Mouse (Mus musculus) bone marrow, adult 2 months (tissue): Measurements from ENCODE around the gene Ncoa5. TPM values are rescaled to one million over a fixed set of nuclear protein-coding genes. Genes with fewer than 3 reads are reported as not detected.

Experiments
- H3K27ac ChIP-seq: fragments of 200-500 bp; 2 replicates; pipeline ENCODE4 v1.5.1; 2012; ENCODE audit warnings: low read depth, mild to moderate bottlenecking, control low read depth, inconsistent platforms, low read length; ENCODE audit not compliant: control insufficient read depth, poor library complexity, insufficient read depth
- H3K4me1 ChIP-seq: fragments of 200-500 bp; 2 replicates; pipeline ENCODE4 v1.6.1; 2011; ENCODE audit warnings: low read length; ENCODE audit not compliant: control insufficient read depth, insufficient read depth
- H3K4me3 ChIP-seq: fragments of 200-500 bp; replicated peaks from 2 replicates; pipeline ENCODE3; 2011; ENCODE audit warnings: mild to moderate bottlenecking, low read depth, low read length, control low read depth; ENCODE audit not compliant: control insufficient read depth
- CTCF ChIP-seq: fragments of 200-500 bp; IDR thresholded peaks from 2 replicates; pipeline ENCODE4 v1.5.1; 2011; ENCODE audit warnings: low read length, control low read depth; ENCODE audit not compliant: control insufficient read depth, insufficient read depth
- POLR2A ChIP-seq: fragments of 200-500 bp; IDR thresholded peaks from 2 replicates; pipeline ENCODE4 v1.6.1; 2011; ENCODE audit warnings: low read depth, mild to moderate bottlenecking, control low read depth, low read length, borderline replicate concordance; ENCODE audit not compliant: control insufficient read depth
- WGBS: fragments of 180-500 bp; shearing (Covaris S2); methylation state at CpG from one replicate; pipeline ENCODE4 v1.1.7; 2018; 5-methylcytosine and 5-hydroxymethylcytosine counted together
- polyA plus RNA-seq: library from polyadenylated mRNA; stranded (reverse); fragments of >200 nt; gene quantifications from 2 replicates; pipeline ENCODE4 v1.2.4, GENCODE M21; 2011; ENCODE audit warnings: low replicate concordance; ENCODE audit not compliant: missing spikeins, insufficient read depth, insufficient read length

Gene Ncoa5
- polyA plus RNA-seq, 1 experiment: 30.7 TPM

- TF ChIP-seq POLR2A: no peak
- TF ChIP-seq CTCF: peak; percentile 35; the same call in 1 of the 2 replicates
- peak overlapping the region; percentile 64 for H3K4me3 ChIP-seq
- no peak overlapping the region for H3K27ac ChIP-seq
- 76% methylated on average over 4 of the region's 4 CpGs for WGBS
- H3K4me1 ChIP-seq: no peaks in the 10 kb centered on the region
Measured at GRCm38 (mm10) chr2:164951745-164952144, 82.9 kb downstream of the Ncoa5 start.

GRCm38 (mm10) chr2:164950501-164950900 is 84.2 kb downstream of the Ncoa5 start:
- TF ChIP-seq POLR2A: no peak
- peak; percentile 61 for TF ChIP-seq CTCF
- Histone ChIP-seq H3K4me1 (peaks cover 2% of the 10 kb centered on the region; the same call in 1 of the 2 replicates), H3K4me3 (peak overlapping the region; percentile 64), H3K27ac (peak overlapping the region; percentile 87)
- 28% methylated on average over 13 of the region's 13 CpGs for WGBS

Other genes starting within 250 kb of the Ncoa5 start
- gene Snx21, start 249.0 kb downstream of the Ncoa5 start, polyA plus RNA-seq: 2.3 and 5.8 TPM in 2 replicates
- 16.5 and 36.5 TPM in 2 replicates for gene Acot8, start 230.0 kb downstream of the Ncoa5 start, polyA plus RNA-seq
- gene Zswim3, start 229.8 kb downstream of the Ncoa5 start, polyA plus RNA-seq: 3.4 and 4.4 TPM in 2 replicates
- 2.1 and 3.7 TPM in 2 replicates for gene Zswim1, start 212.2 kb downstream of the Ncoa5 start, polyA plus RNA-seq
- not detected in 2 replicates for gene Spata25, start 206.3 kb downstream of the Ncoa5 start, polyA plus RNA-seq
- 61.0 and 109 TPM in 2 replicates for gene Ctsa, start 202.0 kb downstream of the Ncoa5 start, polyA plus RNA-seq
- 0.97 TPM in 1 of 2 replicates, not detected in the other for gene Neurl2, start 201.4 kb downstream of the Ncoa5 start, polyA plus RNA-seq
- 2.4 and 6.5 TPM in 2 replicates for gene Pltp, start 177.2 kb downstream of the Ncoa5 start, polyA plus RNA-seq
- gene Pcif1, start 155.6 kb downstream of the Ncoa5 start, polyA plus RNA-seq: 24.8 and 31.6 TPM in 2 replicates
- 17.1 and 35.2 TPM in 2 replicates for gene Zfp335, start 123.1 kb downstream of the Ncoa5 start, polyA plus RNA-seq
- 173 and 363 TPM in 2 replicates for gene Mmp9, start 94.1 kb downstream of the Ncoa5 start, polyA plus RNA-seq
- 3.6 and 5.1 TPM in 2 replicates for gene Slc12a5, start 74.1 kb downstream of the Ncoa5 start, polyA plus RNA-seq
- gene Cd40, start 20.8 kb upstream of the Ncoa5 start, polyA plus RNA-seq: 11.4 and 13.6 TPM in 2 replicates
- gene 1700025C18Rik, start 55.9 kb upstream of the Ncoa5 start, polyA plus RNA-seq: not detected in 2 replicates
- gene Cdh22, start 200.0 kb upstream of the Ncoa5 start, polyA plus RNA-seq: 0.80 TPM in 1 of 2 replicates, not detected in the other